Mouse (Mus musculus) ES-E14 (cell line): ENCODE results near the gene Krt31. TPM values are rescaled to one million over a fixed set of nuclear protein-coding genes. Genes with fewer than 3 reads are reported as not detected.

Experiments
- DNase-seq: peaks from one replicate; pipeline ENCODE4 v3.0.0-alpha.2; 2013; ENCODE audit warnings: low read depth, low spot score
- H3K27ac ChIP-seq: 2 replicates; pipeline ENCODE4 v1.5.1; 2012; ENCODE audit warnings: low read depth, mild to moderate bottlenecking, low read length, moderate library complexity, mixed read lengths; ENCODE audit not compliant: poor library complexity, insufficient read depth, severe bottlenecking
- H3K36me3 ChIP-seq: 2 replicates; pipeline ENCODE4 v1.6.1; 2012; ENCODE audit warnings: mild to moderate bottlenecking, low read length, moderate library complexity, mixed read lengths; ENCODE audit not compliant: control insufficient read depth, poor library complexity, insufficient read depth, severe bottlenecking
- H3K4me1 ChIP-seq, 2 experiments: fragments of 150-350 bp in 1 of 2; sonication (generic) in 1 of 2; 2 replicates each; pipeline ENCODE4 v1.6.1; 2012; ENCODE audit warnings: low read length in 2 of 2, mild to moderate bottlenecking in 1 of 2, mixed read lengths in 1 of 2; ENCODE audit not compliant: control insufficient read depth in 2 of 2, insufficient read depth in 2 of 2, poor library complexity in 1 of 2
- H3K4me3 ChIP-seq, 2 experiments: fragments of 150-350 bp in 1 of 2; sonication (generic) in 1 of 2; 2 replicates each; pipeline ENCODE4 v1.5.1; 2012; ENCODE audit warnings: low read length in 2 of 2, low read depth in 1 of 2, mild to moderate bottlenecking in 1 of 2, mixed read lengths in 1 of 2; ENCODE audit not compliant: insufficient read depth in 1 of 2, poor library complexity in 1 of 2, severe bottlenecking in 1 of 2
- H3K9ac ChIP-seq: 2 replicates; pipeline ENCODE4 v1.6.1; 2012; ENCODE audit warnings: low read depth, mild to moderate bottlenecking, low read length, mixed read lengths; ENCODE audit not compliant: poor library complexity, insufficient read depth, severe bottlenecking
- H3K9me3 ChIP-seq: fragments of 150-350 bp; sonication (generic); 2 replicates; pipeline ENCODE4 v1.6.1; 2012; ENCODE audit warnings: low read depth, mild to moderate bottlenecking, low read length; ENCODE audit not compliant: control insufficient read depth, insufficient read depth
- CHD2 ChIP-seq: IDR thresholded peaks from 2 replicates; pipeline ENCODE4 v1.6.1; 2014; ENCODE audit warnings: mild to moderate bottlenecking, low read depth, low read length, inconsistent platforms
- HCFC1 ChIP-seq: IDR thresholded peaks from 2 replicates; pipeline ENCODE4 v1.6.1; 2012; ENCODE audit warnings: low read length, inconsistent platforms, borderline replicate concordance; ENCODE audit not compliant: insufficient read depth
- MAFK ChIP-seq: IDR thresholded peaks from 2 replicates; pipeline ENCODE4 v1.6.1; 2014; ENCODE audit warnings: mild to moderate bottlenecking, low read depth, low read length, inconsistent platforms; ENCODE audit not compliant: insufficient read depth
- ZC3H11A ChIP-seq: IDR thresholded peaks from 2 replicates; pipeline ENCODE4 v1.6.1; 2012; ENCODE audit warnings: low read depth, mild to moderate bottlenecking, inconsistent platforms, low read length, borderline replicate concordance
- ZNF384 ChIP-seq: IDR thresholded peaks from 2 replicates; pipeline ENCODE4 v1.6.1; 2012; ENCODE audit warnings: low read depth, low read length, inconsistent platforms
- in situ Hi-C, 2 experiments: fragments of 600-800 bp; cut with MboI; formaldehyde crosslinking; loops; one replicate each; pipeline ENCODE4 v1.15.1; 2025; ENCODE audit warnings: low sequenced_read_pairs in 2 of 2, inconsistent platforms in 1 of 2; ENCODE audit not compliant: unreplicated experiment in 2 of 2
- total RNA-seq: library from RNA; depleted of rRNA; stranded (reverse); fragments of 300-350 nt; gene quantifications from 2 replicates; pipeline ENCODE4 v1.2.3, GENCODE M21; 2012; rRNA removed

The Krt31 gene
- total RNA-seq, 1 experiment: not detected

DNA sequence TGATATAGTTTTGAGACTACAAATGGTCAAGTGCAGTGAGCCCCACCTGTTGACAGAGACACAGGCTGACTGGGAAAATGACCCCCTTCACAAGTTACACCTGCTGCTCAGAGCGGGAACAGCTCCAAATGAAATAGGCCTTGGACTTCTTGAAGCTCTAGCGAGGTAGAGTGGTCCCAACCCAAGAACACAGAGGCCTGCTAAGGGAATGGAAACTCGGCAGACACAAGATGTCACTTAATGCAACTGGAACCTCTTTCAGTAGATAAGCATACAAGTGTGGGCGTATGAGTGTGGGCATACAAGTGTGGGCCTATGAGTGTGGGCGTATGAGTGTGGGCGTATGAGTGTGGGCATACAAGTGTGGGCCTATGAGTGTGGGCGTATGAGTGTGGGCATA lies 51.3 kb downstream of the Krt31 start:
- no peak for TF ChIP-seq ZC3H11A
- no peak for TF ChIP-seq MAFK
- no peak for TF ChIP-seq ZNF384
- no peak for TF ChIP-seq HCFC1
- no peak for TF ChIP-seq CHD2
- Histone ChIP-seq H3K9ac (no peak overlapping the region), H3K4me3 (no peak overlapping the region), H3K36me3 (no peaks in the 10 kb centered on the region), H3K9me3 (no peaks in the 10 kb centered on the region), H3K4me1 (no peaks in the 10 kb centered on the region), H3K27ac (no peak overlapping the region)
- no peak for DNase-seq
- in situ Hi-C loops: no loop called here

Other genes starting within 250 kb of the Krt31 start
- gene Gm11554, start 246.1 kb downstream of the Krt31 start, total RNA-seq: not detected in 2 replicates
- gene Krtap4-13, start 240.7 kb downstream of the Krt31 start, total RNA-seq: 1.3 and 1.5 TPM in 2 replicates
- gene Gm11564, start 234.9 kb downstream of the Krt31 start, total RNA-seq: 0.89 and 1.4 TPM in 2 replicates
- gene 2300003K06Rik, start 212.5 kb downstream of the Krt31 start, total RNA-seq: not detected in 2 replicates
- not detected in 2 replicates for gene Krtap4-16, start 198.9 kb downstream of the Krt31 start, total RNA-seq
- not detected in 2 replicates for gene Gm11568, start 192.6 kb downstream of the Krt31 start, total RNA-seq
- not detected in 2 replicates for gene Gm11559, start 186.1 kb downstream of the Krt31 start, total RNA-seq
- gene Krtap9-1, start 177.2 kb downstream of the Krt31 start, total RNA-seq: not detected in 2 replicates
- gene Gm11567, start 171.4 kb downstream of the Krt31 start, total RNA-seq: not detected in 2 replicates
- not detected in 2 replicates for gene Krtap31-1, start 142.6 kb downstream of the Krt31 start, total RNA-seq
- gene Gm11565, start 135.8 kb downstream of the Krt31 start, total RNA-seq: not detected in 2 replicates
- not detected in 2 replicates for gene Krtap31-2, start 114.3 kb downstream of the Krt31 start, total RNA-seq
- not detected in 2 replicates for gene Krtap9-5, start 102.1 kb downstream of the Krt31 start, total RNA-seq
- not detected in 2 replicates for gene Krtap29-1, start 71.5 kb downstream of the Krt31 start, total RNA-seq
- not detected in 2 replicates for gene Krtap16-1, start 64.0 kb downstream of the Krt31 start, total RNA-seq
- not detected in 2 replicates for gene Krtap17-1, start 56.6 kb downstream of the Krt31 start, total RNA-seq
- gene Krt33a, start 34.3 kb downstream of the Krt31 start, total RNA-seq: not detected in 2 replicates
- not detected in 2 replicates for gene Krt33b, start 20.7 kb downstream of the Krt31 start, total RNA-seq
- gene Krt34, start 9.0 kb downstream of the Krt31 start, total RNA-seq: not detected in 2 replicates
- gene Krt32, start 37.7 kb upstream of the Krt31 start, total RNA-seq: not detected in 2 replicates
- not detected in 2 replicates for gene Krt35, start 45.7 kb upstream of the Krt31 start, total RNA-seq
- gene Krt36, start 55.1 kb upstream of the Krt31 start, total RNA-seq: 0.13 and 0.16 TPM in 2 replicates
- 0.71 and 1.1 TPM in 2 replicates for gene Krt13, start 71.0 kb upstream of the Krt31 start, total RNA-seq
- gene Krt15, start 85.4 kb upstream of the Krt31 start, total RNA-seq: 0.16 and 0.36 TPM in 2 replicates
- gene Krt19, start 98.1 kb upstream of the Krt31 start, total RNA-seq: 53.4 and 79.9 TPM in 2 replicates
- gene Krt9, start 142.7 kb upstream of the Krt31 start, total RNA-seq: 0.09 and 0.11 TPM in 2 replicates
- 2.1 and 2.3 TPM in 2 replicates for gene Krt14, start 157.0 kb upstream of the Krt31 start, total RNA-seq
- 0.31 and 0.69 TPM in 2 replicates for gene Krt16, start 198.4 kb upstream of the Krt31 start, total RNA-seq
- gene Krt17, start 210.5 kb upstream of the Krt31 start, total RNA-seq: 3.2 and 8.5 TPM in 2 replicates
- 21.7 and 42.5 TPM in 2 replicates for gene Krt42, start 219.3 kb upstream of the Krt31 start, total RNA-seq